Mouse (Mus musculus) heart, postnatal 14 days (tissue): ENCODE measurements around the gene Gm15293. TPM values are rescaled to one million over a fixed set of nuclear protein-coding genes. Genes with fewer than 3 reads are reported as not detected.
"Not testable (repeated sequence)": the region's sequence is repeated elsewhere in the genome, so short reads cannot be mapped to it uniquely, and the experiment has no call there.

Source experiments
- DNase-seq, 2 experiments: peaks; one replicate each; pipeline ENCODE4 v3.0.0; 2021 to 2022
- intact Hi-C: fragments of 180-260 bp; cut with DNase I; formaldehyde crosslinking; loops from one replicate; pipeline ENCODE4 v1.15.1; 2025
- long read RNA-seq, 2 experiments: library from polyadenylated mRNA; stranded (forward); transcript quantifications; one replicate each; pipeline ENCODE4 v2.0.0; 2021
- total RNA-seq, 2 experiments: library from RNA; stranded (reverse); gene quantifications; 2 replicates each; pipeline ENCODE4 v1.2.3; 2021

The Gm15293 gene
- not detected for total RNA-seq
- long read RNA-seq, experiment 1 = 0 reads
- long read RNA-seq, experiment 2 = 0 reads

DNA sequence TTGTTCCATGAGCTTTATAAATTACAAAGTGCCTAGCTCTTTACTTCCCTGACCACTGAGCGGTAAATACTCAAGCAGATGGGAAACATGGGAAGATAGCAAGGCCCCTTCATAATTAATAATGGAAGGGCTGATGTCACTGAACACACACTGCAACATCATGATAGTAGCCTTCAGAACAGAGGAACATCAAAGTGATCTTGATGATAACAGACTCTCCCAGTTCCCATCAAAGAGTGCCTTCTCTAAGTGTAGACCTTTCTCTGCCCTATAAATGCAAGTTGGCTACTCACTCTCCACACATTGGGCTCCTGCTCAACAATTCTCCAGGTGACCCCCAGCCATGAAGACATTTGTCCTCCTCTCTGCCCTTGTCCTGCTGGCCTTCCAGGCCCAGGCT, at the start of gene Gm15293:
TSS of gene Gm15293 (plus strand) at position 301 of the 400 bp plus-strand sequence.
- DNase-seq, intact Hi-C loops: not testable (repeated sequence)

DNA sequence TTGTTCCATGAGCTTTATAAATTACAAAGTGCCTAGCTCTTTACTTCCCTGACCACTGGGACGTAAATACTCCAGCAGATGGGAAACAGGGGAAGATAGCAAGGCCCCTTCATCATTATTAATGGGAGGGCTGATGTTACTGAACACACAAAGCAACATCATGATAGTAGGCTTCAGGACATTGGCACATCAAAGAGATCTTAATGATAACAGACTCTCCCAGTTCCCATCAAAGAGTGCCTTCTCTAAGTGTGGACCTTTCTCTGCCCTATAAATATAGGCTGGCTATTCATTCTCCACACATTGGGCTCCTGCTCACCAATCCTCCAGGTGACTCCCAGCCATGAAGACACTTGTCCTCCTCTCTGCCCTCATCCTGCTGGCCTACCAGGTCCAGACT, 39.4 kb upstream of the Gm15293 start, which contains the start of gene Defa22:
TSS of gene Defa22 (plus strand) at position 301 of the 400 bp plus-strand sequence.
- intact Hi-C loops = not testable (repeated sequence)

DNA sequence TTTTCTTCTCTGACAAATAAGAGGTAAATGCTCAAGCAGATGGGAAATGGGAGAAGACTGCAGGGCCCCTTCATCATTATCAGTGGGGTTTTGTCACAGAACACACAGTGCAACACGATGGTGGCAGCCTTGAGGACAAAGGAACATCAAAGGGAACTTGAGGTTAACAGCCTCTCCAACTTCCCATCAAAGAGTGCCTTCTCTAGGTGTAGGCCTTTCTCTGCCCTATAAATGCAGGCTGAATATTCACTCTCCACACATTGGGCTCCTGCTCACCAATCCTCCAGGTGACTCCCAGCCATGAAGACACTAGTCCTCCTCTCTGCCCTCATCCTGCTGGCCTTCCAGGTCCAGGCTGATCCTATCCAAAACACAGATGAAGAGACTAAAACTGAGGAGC, 10.0 kb upstream of the Gm15293 start, which contains the start of gene Defa31:
TSS of gene Defa31 (plus strand) at position 301 of the 400 bp plus-strand sequence.
- intact Hi-C loops = not testable (repeated sequence)

More for the DNA sequence above, 39.4 kb upstream of the Gm15293 start, which contains the start of gene Defa22:
- DNase-seq = not testable (repeated sequence)

More for the DNA sequence above, 10.0 kb upstream of the Gm15293 start, which contains the start of gene Defa31:
- not testable (repeated sequence) for DNase-seq

Other genes with a start within 250 kb of the Gm15293 start
- not detected for gene Defa21, start 176.0 kb upstream of the Gm15293 start, total RNA-seq
- not detected for gene Defa23, start 146.5 kb upstream of the Gm15293 start, total RNA-seq
- not detected for gene Defa35, start 136.5 kb upstream of the Gm15293 start, total RNA-seq
- not detected for gene Defa25, start 117.1 kb upstream of the Gm15293 start, total RNA-seq
- not detected for gene Gm14851, start 105.5 kb upstream of the Gm15293 start, total RNA-seq
- not detected for gene Defa30, start 66.9 kb upstream of the Gm15293 start, total RNA-seq
- not detected for gene Defa22, start 39.3 kb upstream of the Gm15293 start, total RNA-seq
- not detected for gene Defa31, start 9.9 kb upstream of the Gm15293 start, total RNA-seq
- gene Gm15292, start 48.2 kb downstream of the Gm15293 start, total RNA-seq = not detected
- gene Defa27, start 114.0 kb downstream of the Gm15293 start, total RNA-seq = not detected
- not detected for gene Defa29, start 125.5 kb downstream of the Gm15293 start, total RNA-seq
- not detected for gene Defa2, start 177.0 kb downstream of the Gm15293 start, total RNA-seq
- gene Defa33, start 190.2 kb downstream of the Gm15293 start, total RNA-seq = not detected
- not detected for gene Defa36, start 225.8 kb downstream of the Gm15293 start, total RNA-seq